Mouse (Mus musculus) brown adipose tissue, adult 24 weeks (tissue): ENCODE measurements around the gene Surf6. TPM values are rescaled to one million over a fixed set of nuclear protein-coding genes. Genes with fewer than 3 reads are reported as not detected.
"Not testable (repeated sequence)": the region's sequence is repeated elsewhere in the genome, so short reads cannot be mapped to it uniquely, and the experiment has no call there.

Experiments
- H3K27ac ChIP-seq: fragments of 200-500 bp; replicated peaks from 2 replicates; pipeline ENCODE4 v1.5.1; 2012; ENCODE audit warnings: low read depth, mild to moderate bottlenecking, low read length
- H3K4me1 ChIP-seq: fragments of 200-500 bp; 2 replicates; pipeline ENCODE4 v1.6.1; 2012; ENCODE audit warnings: low read length, mixed read lengths; ENCODE audit not compliant: control insufficient read depth, insufficient read depth, insufficient read length
- H3K4me3 ChIP-seq: fragments of 200-500 bp; 2 replicates; pipeline ENCODE4 v1.5.1; 2012; ENCODE audit warnings: low read depth, mild to moderate bottlenecking, low read length, moderate library complexity; ENCODE audit not compliant: insufficient read depth
- polyA plus RNA-seq: library from polyadenylated mRNA; stranded (reverse); fragments of >200 nt; gene quantifications from 2 replicates; pipeline ENCODE4 v1.2.4, GENCODE M21; 2012; ENCODE audit not compliant: missing spikeins, insufficient read depth, insufficient read length

Gene Surf6
- polyA plus RNA-seq, 1 experiment = 8.8 TPM

GRCm38 (mm10) chr2:26903311-26903710 lies 632 bp upstream of the Surf6 start:
- Histone ChIP-seq H3K4me3 (peak overlapping the region; percentile 94), H3K27ac (peak overlapping the region; percentile 85), H3K4me1 (peaks cover 8% of the 10 kb centered on the region)

GRCm38 (mm10) chr2:26901834-26902400 lies 762 bp downstream of the Surf6 start:
- peaks cover 8% of the 10 kb centered on the region; the same call in 1 of the 2 replicates for H3K4me1 ChIP-seq
- H3K27ac ChIP-seq = peak overlapping the region; percentile 83
- peak overlapping the region; percentile 94 for H3K4me3 ChIP-seq

GRCm38 (mm10) chr2:26900731-26901130 lies 1.9 kb downstream of the Surf6 start:
- Histone ChIP-seq H3K4me3 (no peak overlapping the region), H3K27ac (no peak overlapping the region), H3K4me1 (peaks cover 8% of the 10 kb centered on the region; the same call in 1 of the 2 replicates)

- H3K4me3 ChIP-seq = no peak overlapping the region
- no peak overlapping the region for H3K27ac ChIP-seq
Observed at GRCm38 (mm10) chr2:26895898-26896297, 6.8 kb downstream of the Surf6 start.

GRCm38 (mm10) chr2:26886170-26886569 lies 16.5 kb downstream of the Surf6 start:
- H3K4me3 ChIP-seq, H3K4me1 ChIP-seq, H3K27ac ChIP-seq: not testable (repeated sequence)

More at GRCm38 (mm10) chr2:26895898-26896297, 6.8 kb downstream of the Surf6 start:
- H3K4me1 ChIP-seq = no peaks in the 10 kb centered on the region

GRCm38 (mm10) chr2:26885541-26885940 lies 17.1 kb downstream of the Surf6 start:
- not testable (repeated sequence) for H3K4me3 ChIP-seq

GRCm38 (mm10) chr2:26878571-26878970 lies 24.1 kb downstream of the Surf6 start:
- Histone ChIP-seq H3K27ac (no peak overlapping the region), H3K4me3 (no peak overlapping the region), H3K4me1 (no peaks in the 10 kb centered on the region)

More at GRCm38 (mm10) chr2:26885541-26885940, 17.1 kb downstream of the Surf6 start:
- H3K27ac ChIP-seq, H3K4me1 ChIP-seq: not testable (repeated sequence)

GRCm38 (mm10) chr2:26870666-26871065 lies 32.0 kb downstream of the Surf6 start:
- Histone ChIP-seq H3K4me3 (no peak overlapping the region), H3K27ac (no peak overlapping the region), H3K4me1 (no peaks in the 10 kb centered on the region)

- no peaks in the 10 kb centered on the region for H3K4me1 ChIP-seq
- no peak within 1 kb of the TSS for H3K27ac ChIP-seq
- H3K4me3 ChIP-seq = no peak within 1 kb of the TSS
Observed at GRCm38 (mm10) chr2:26864879-26865278, 37.8 kb downstream of the Surf6 start, which contains the start of gene Abo. Abo (minus strand) TSS chr2:26864979.

- Histone ChIP-seq H3K4me3 (no peak overlapping the region), H3K4me1 (no peaks in the 10 kb centered on the region), H3K27ac (no peak overlapping the region)
Observed at GRCm38 (mm10) chr2:26862856-26863255, 39.8 kb downstream of the Surf6 start.

- H3K4me3 ChIP-seq = no peak overlapping the region
- no peak overlapping the region for H3K27ac ChIP-seq
- H3K4me1 ChIP-seq = no peaks in the 10 kb centered on the region
Observed at GRCm38 (mm10) chr2:26847706-26848105, 55.0 kb downstream of the Surf6 start.

Other genes with a start within 250 kb of the Surf6 start
- not detected in 2 replicates for gene Lcn4, start 231.6 kb downstream of the Surf6 start, polyA plus RNA-seq
- not detected in 2 replicates for gene Abo, start 37.9 kb downstream of the Surf6 start, polyA plus RNA-seq
- 9.5 and 10.0 TPM in 2 replicates for gene Med22, start 7.8 kb upstream of the Surf6 start, polyA plus RNA-seq
- gene Rpl7a, start 7.9 kb upstream of the Surf6 start, polyA plus RNA-seq = 183 and 194 TPM in 2 replicates
- gene Surf2, start 13.5 kb upstream of the Surf6 start, polyA plus RNA-seq = 25.6 and 26.8 TPM in 2 replicates
- 90.6 and 112 TPM in 2 replicates for gene Surf1, start 13.7 kb upstream of the Surf6 start, polyA plus RNA-seq
- 50.3 and 61.2 TPM in 2 replicates for gene Surf4, start 31.0 kb upstream of the Surf6 start, polyA plus RNA-seq
- not detected in 2 replicates for gene Stkld1, start 31.2 kb upstream of the Surf6 start, polyA plus RNA-seq
- 10.4 and 13.9 TPM in 2 replicates for gene Rexo4, start 61.5 kb upstream of the Surf6 start, polyA plus RNA-seq
- gene Adamts13, start 70.5 kb upstream of the Surf6 start, polyA plus RNA-seq = not detected in 2 replicates
- 16.9 and 21.4 TPM in 2 replicates for gene Cacfd1, start 107.0 kb upstream of the Surf6 start, polyA plus RNA-seq
- gene Slc2a6, start 125.1 kb upstream of the Surf6 start, polyA plus RNA-seq = not detected in 2 replicates
- not detected in 2 replicates for gene Mymk, start 169.3 kb upstream of the Surf6 start, polyA plus RNA-seq
- not detected in 2 replicates for gene Adamtsl2, start 176.5 kb upstream of the Surf6 start, polyA plus RNA-seq
- gene Fam163b, start 239.6 kb upstream of the Surf6 start, polyA plus RNA-seq = not detected in 2 replicates